Mouse (Mus musculus): Measurements from ENCODE around the gene Rabepk. TPM values are rescaled to one million over a fixed set of nuclear protein-coding genes. Genes with fewer than 3 reads are reported as not detected.
"Not testable (repeated sequence)": the region's sequence is repeated elsewhere in the genome, so short reads cannot be mapped to it uniquely, and the experiment has no call there.

Rabepk gene
- polyA plus RNA-seq, 1 experiment: 43.2 TPM

DNA sequence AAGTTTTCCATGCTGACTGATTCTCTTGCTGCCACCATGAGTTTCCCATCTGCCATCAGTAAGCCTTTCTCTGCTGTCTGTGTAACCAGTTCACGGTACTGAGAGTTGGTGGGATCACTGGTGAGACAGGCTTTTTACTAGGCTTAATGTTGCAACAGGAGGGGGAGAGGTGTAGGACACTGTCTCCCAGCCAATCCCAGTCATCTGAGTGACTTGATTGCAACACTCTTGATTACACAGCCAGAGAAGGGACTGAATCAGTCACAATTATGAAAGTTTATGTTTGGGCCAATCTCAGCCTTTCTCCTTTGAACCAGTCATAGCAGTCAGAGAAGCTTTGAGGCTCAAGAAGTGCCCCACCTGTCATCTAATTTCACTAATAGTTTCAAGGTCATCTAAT, 28.3 kb upstream of the Rabepk start:
- H3K27me3 ChIP-seq (ENCODE audit: control insufficient read depth, insufficient read depth, low read length): no peaks in the 10 kb centered on the region
- TF ChIP-seq POLR2A (IDR thresholded peaks at IDR 0.05; ENCODE audit: borderline replicate concordance, insufficient read depth, low read length): no peak
- no peak for TF ChIP-seq CTCF (IDR thresholded peaks at IDR 0.05; ENCODE audit: borderline replicate concordance, insufficient read depth, low read depth, low read length)
- WGBS: 80% methylated on average over 1 of the region's 1 CpGs

GRCm38 (mm10) chr2:34827591-34827990, 27.9 kb upstream of the Rabepk start:
- no peaks in the 10 kb centered on the region for H3K27me3 ChIP-seq (ENCODE audit: control insufficient read depth, insufficient read depth, low read length)
- H3K27ac ChIP-seq (ENCODE audit: insufficient read depth, low read length): no peak overlapping the region
- peaks cover 3% of the 10 kb centered on the region; the same call in 1 of the 2 replicates for H3K4me1 ChIP-seq (ENCODE audit: control insufficient read depth, insufficient read depth, low read length)
- H3K4me3 ChIP-seq (replicated peaks; ENCODE audit: insufficient read depth, low read depth, low read length): no peak overlapping the region
- DNase-seq: no peak
- WGBS: 91% methylated on average over 4 of the region's 4 CpGs
- TF ChIP-seq CTCF (IDR thresholded peaks at IDR 0.05; ENCODE audit: borderline replicate concordance, insufficient read depth, low read depth, low read length): no peak
- no peak for TF ChIP-seq POLR2A (IDR thresholded peaks at IDR 0.05; ENCODE audit: borderline replicate concordance, insufficient read depth, low read length)

More for the DNA sequence above, 28.3 kb upstream of the Rabepk start:
- Histone ChIP-seq H3K4me3 (replicated peaks; ENCODE audit: insufficient read depth, low read depth, low read length) (no peak overlapping the region), H3K4me1 (ENCODE audit: control insufficient read depth, insufficient read depth, low read length) (peaks cover 3% of the 10 kb centered on the region; the same call in 1 of the 2 replicates), H3K27ac (ENCODE audit: insufficient read depth, low read length) (no peak overlapping the region)
- DNase-seq: no peak

DNA sequence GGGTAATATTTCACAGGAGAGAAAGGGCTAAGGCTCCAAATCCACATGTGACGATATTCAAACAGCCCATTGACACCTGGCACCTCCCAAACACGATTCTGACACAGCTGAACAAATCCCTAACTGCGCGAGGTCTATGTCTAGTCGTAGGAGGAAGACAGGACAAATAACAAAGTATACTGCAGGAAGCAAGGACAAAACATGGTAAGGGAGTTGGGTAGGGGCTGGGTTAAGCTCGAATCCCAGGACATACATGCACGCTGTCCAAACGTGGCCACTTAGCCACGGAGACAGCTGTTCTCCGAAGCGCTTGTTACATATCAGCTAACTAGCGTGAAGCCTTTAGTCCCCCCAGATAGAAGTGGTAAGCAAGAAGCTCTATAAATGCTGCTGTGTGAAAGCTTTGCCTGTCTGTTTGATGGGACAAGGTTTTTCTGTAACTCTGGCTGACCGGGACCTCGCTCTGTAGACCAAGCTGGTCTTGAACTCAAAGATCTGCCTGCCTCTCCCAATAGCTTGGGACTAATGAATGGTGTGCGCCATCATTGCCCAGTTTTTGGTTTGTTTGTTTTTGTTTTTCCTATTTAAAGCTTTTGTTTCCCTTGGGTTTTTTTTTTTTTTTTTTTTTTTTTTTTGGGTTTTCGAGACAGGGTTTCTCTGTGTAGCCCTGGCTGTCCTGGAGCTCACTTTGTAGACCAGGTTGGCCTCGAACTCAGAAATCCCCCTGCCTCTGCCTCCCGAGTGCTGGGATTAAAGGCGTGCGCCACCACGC, 26.9 kb upstream of the Rabepk start:
- Histone ChIP-seq H3K4me1 (ENCODE audit: control insufficient read depth, insufficient read depth, low read length) (peaks cover 3% of the 10 kb centered on the region; the same call in 1 of the 2 replicates), H3K27ac (ENCODE audit: insufficient read depth, low read length) (0 out of 2 replicates have a peak overlapping the region, but pooled peaks have one; percentile 1), H3K4me3 (replicated peaks; ENCODE audit: insufficient read depth, low read depth, low read length) (peak overlapping the region; percentile 61), H3K27me3 (ENCODE audit: control insufficient read depth, insufficient read depth, low read length) (no peaks in the 10 kb centered on the region)
- no peak for DNase-seq
- no peak for TF ChIP-seq POLR2A (IDR thresholded peaks at IDR 0.05; ENCODE audit: borderline replicate concordance, insufficient read depth, low read length)
- TF ChIP-seq CTCF (IDR thresholded peaks at IDR 0.05; ENCODE audit: borderline replicate concordance, insufficient read depth, low read depth, low read length): no peak
- WGBS: 33% methylated on average over 19 of the region's 21 CpGs

- Histone ChIP-seq H3K27me3 (ENCODE audit: control insufficient read depth, insufficient read depth, low read length) (no peaks in the 10 kb centered on the region), H3K4me1 (ENCODE audit: control insufficient read depth, insufficient read depth, low read length) (peaks cover 3% of the 10 kb centered on the region; the same call in 1 of the 2 replicates), H3K27ac (ENCODE audit: insufficient read depth, low read length) (peak within 1 kb of the TSS; percentile 81), H3K4me3 (replicated peaks; ENCODE audit: insufficient read depth, low read depth, low read length) (peak within 1 kb of the TSS; percentile 61)
- TF ChIP-seq POLR2A (IDR thresholded peaks at IDR 0.05; ENCODE audit: borderline replicate concordance, insufficient read depth, low read length) (no peak; the same call in 1 of the 2 replicates), CTCF (IDR thresholded peaks at IDR 0.05; ENCODE audit: borderline replicate concordance, insufficient read depth, low read depth, low read length) (no peak)
- peak; percentile 93 to 94 for DNase-seq
- WGBS: under 1% methylated on average over 56 of the region's 57 CpGs
These were observed 26.2 kb upstream of the Rabepk start, which contains the start of gene Fbxw2 for GRCm38 (mm10) chr2:34825827-34826459. Gene Fbxw2, minus strand, starts transcription at chr2:34826311.

GRCm38 (mm10) chr2:34818492-34818891, 18.8 kb upstream of the Rabepk start:
- no peaks in the 10 kb centered on the region for H3K4me1 ChIP-seq (ENCODE audit: control insufficient read depth, insufficient read depth, low read length)
- no peak overlapping the region for H3K27ac ChIP-seq (ENCODE audit: insufficient read depth, low read length)
- DNase-seq: no peak
- 95% methylated on average over 2 of the region's 2 CpGs for WGBS
- TF ChIP-seq POLR2A (IDR thresholded peaks at IDR 0.05; ENCODE audit: borderline replicate concordance, insufficient read depth, low read length) (no peak), CTCF (IDR thresholded peaks at IDR 0.05; ENCODE audit: borderline replicate concordance, insufficient read depth, low read depth, low read length) (no peak)
- no peak overlapping the region for H3K4me3 ChIP-seq (replicated peaks; ENCODE audit: insufficient read depth, low read depth, low read length)
- no peaks in the 10 kb centered on the region for H3K27me3 ChIP-seq (ENCODE audit: control insufficient read depth, insufficient read depth, low read length)

- not testable (repeated sequence) for H3K4me3 ChIP-seq (replicated peaks; ENCODE audit: insufficient read depth, low read depth, low read length); H3K27me3 ChIP-seq (ENCODE audit: control insufficient read depth, insufficient read depth, low read length); H3K4me1 ChIP-seq (ENCODE audit: control insufficient read depth, insufficient read depth, low read length); H3K27ac ChIP-seq (ENCODE audit: insufficient read depth, low read length); DNase-seq
- WGBS: 94% methylated on average over 2 of the region's 2 CpGs
These were observed 16.2 kb upstream of the Rabepk start for GRCm38 (mm10) chr2:34815893-34816292.

- WGBS: 61% methylated on average over 7 of the region's 7 CpGs
These were observed 13.0 kb upstream of the Rabepk start for GRCm38 (mm10) chr2:34812706-34813105.

GRCm38 (mm10) chr2:34810775-34811174, 11.1 kb upstream of the Rabepk start:
- no peaks in the 10 kb centered on the region for H3K27me3 ChIP-seq (ENCODE audit: control insufficient read depth, insufficient read depth, low read length)
- H3K27ac ChIP-seq (ENCODE audit: insufficient read depth, low read length): no peak overlapping the region
- DNase-seq: no peak
- no peak for TF ChIP-seq CTCF (IDR thresholded peaks at IDR 0.05; ENCODE audit: borderline replicate concordance, insufficient read depth, low read depth, low read length)
- TF ChIP-seq POLR2A (IDR thresholded peaks at IDR 0.05; ENCODE audit: borderline replicate concordance, insufficient read depth, low read length): no peak
- no peak overlapping the region for H3K4me3 ChIP-seq (replicated peaks; ENCODE audit: insufficient read depth, low read depth, low read length)
- no peaks in the 10 kb centered on the region; the same call in 1 of the 2 replicates for H3K4me1 ChIP-seq (ENCODE audit: control insufficient read depth, insufficient read depth, low read length)
- WGBS: 91% methylated on average over 3 of the region's 3 CpGs

More at GRCm38 (mm10) chr2:34812706-34813105, 13.0 kb upstream of the Rabepk start:
- H3K27me3 ChIP-seq (ENCODE audit: control insufficient read depth, insufficient read depth, low read length): no peaks in the 10 kb centered on the region
- TF ChIP-seq CTCF (IDR thresholded peaks at IDR 0.05; ENCODE audit: borderline replicate concordance, insufficient read depth, low read depth, low read length): no peak
- no peak for TF ChIP-seq POLR2A (IDR thresholded peaks at IDR 0.05; ENCODE audit: borderline replicate concordance, insufficient read depth, low read length)
- DNase-seq: no peak
- H3K4me3 ChIP-seq (replicated peaks; ENCODE audit: insufficient read depth, low read depth, low read length): no peak overlapping the region
- no peak overlapping the region for H3K27ac ChIP-seq (ENCODE audit: insufficient read depth, low read length)
- no peaks in the 10 kb centered on the region for H3K4me1 ChIP-seq (ENCODE audit: control insufficient read depth, insufficient read depth, low read length)
